Mouse (Mus musculus): ENCODE data around the gene Duox1.

The Duox1 gene

DNA sequence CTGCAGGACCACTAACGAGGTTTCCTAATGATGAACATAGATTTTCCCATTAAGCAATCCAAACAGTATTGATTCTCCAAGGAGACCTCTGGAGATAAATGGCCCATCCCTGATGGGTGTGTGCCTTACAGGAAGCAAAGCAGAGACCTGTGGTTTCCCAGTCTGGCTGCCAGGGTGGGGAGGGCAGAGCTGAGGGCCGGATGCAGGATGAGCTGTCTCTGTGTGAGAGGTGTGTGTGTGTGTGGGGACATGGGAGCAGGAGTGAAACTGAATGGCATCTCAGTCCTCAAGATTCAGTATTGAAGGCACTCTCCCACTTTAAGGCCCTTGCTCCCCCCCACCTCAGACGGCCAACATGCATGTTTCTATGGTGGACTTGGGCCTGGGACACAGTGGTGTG is 40.7 kb downstream of the Duox1 start:
- DNase-seq, result peak; percentile 42 to 50

DNA sequence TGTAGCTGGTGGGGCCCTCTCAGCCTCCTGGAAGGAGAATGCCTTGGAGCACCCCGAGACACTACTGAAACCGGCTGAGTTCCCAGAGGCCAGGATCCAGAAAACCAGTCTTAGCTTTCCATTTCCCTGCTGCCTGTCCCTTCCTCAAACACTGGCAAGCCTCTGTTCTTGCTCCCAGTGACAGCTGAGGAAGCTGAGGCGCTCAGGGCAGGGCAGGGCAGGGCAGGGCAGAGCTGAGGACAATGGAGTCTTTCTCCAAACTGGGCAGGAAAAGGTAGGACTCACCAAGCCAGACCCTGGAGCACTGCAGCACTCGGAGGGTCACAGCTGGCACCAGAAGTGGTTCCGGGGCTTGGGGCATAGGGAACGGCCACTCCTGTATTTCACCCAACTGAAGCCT is 44.8 kb downstream of the Duox1 start:
- DNase-seq, result no peak

DNA sequence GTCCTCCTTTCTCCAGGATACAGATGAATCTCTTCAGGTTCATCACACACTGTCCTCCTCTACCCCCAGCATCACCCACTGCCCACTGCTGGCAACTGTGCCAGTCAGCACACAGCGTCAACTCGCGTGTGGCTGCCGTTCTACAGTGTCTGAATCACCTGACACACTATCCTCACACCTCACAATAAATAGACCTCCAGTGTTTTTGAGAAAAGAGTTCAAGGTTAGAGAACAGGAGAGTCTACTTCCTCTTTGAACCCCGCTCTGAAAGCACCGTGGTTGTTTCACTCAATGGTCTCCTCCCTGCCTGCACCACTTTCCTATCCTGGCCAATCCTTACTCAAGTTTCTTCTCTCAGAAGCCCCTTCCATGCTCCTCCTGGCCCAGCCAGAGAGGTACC is 45.7 kb downstream of the Duox1 start:
- peak in 1 of 2 experiments; percentile 26 for DNase-seq

DNA sequence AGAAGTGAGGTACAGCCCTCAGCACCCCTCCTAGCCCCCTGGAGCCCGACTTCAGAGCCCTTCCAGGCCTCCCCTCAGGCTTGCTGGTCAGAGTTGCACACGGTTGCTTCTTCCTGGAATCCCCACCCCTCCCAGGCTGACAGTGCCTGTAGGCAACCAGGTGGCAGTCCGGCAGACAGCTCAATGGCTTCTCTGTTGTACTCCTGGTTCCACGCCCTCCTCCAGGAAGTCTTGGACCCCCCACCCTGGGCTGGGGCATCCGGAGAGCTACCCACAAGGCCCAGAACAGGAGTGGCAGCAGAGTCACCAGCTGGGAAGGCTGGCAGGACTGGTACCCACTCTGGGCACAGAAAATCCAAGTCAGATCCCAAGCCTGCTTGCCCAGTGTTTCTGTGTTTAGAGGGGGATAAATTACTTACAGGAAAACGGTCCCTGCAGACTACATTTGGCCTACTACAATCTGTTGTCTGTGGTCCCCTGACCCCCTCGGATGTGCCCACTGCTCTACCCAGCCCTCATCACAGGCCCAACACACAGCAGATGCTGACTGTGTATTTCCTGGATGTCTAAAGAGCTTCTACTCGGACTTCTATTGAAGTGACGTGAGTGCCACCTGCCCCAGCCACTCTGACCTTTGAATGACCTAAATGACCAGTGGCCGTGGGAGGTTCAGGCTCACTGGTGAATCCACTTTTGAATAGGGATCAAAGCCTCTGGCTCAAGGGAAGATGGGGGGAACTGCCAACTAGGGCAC is 46.6 kb downstream of the Duox1 start:
- DNase-seq, result peak; percentile 71 to 77

DNA sequence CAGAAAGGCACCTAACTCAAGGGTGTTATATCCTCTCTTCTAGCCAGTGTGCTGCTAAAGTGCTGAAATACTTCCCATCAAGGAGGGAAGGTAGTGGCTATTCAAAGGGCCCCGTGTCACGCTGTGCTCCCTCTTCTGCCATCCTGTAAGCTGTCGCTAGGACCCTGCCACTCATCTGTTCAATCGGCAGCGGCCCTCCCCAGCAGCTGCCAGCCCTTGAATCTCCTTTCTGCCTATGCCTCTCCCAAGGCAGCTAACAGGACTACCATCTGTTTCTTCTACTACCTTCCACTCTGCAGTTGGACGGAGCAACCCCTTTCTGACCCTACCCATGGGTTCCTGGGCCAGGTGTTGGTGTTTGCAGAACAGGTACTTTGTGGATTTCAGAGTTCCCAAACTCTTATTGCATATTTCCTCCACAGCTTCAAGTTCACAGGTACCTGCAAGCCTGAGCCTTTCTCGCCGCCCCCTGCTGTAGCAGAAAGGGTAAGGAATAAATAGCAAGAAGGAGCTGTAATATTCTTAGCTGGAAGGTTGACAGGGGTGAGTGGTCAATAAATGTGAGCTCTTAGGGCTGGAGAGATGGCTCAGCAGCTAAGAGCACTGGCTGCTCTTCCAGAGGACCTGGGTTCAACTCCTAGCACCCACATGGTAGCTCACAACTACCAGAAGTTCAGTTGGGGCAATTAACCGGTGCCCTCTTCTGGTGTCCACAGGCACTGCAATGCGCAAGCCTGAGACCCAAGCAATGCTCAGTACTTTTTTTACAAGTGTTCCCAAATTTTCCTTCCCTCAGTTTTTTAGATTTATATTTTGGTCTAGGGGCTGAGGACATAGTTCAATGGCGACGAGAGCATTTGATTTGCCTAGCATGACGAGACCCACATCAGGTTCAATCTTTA is 47.4 kb downstream of the Duox1 start:
- DNase-seq, result peak; percentile 48 to 51

DNA sequence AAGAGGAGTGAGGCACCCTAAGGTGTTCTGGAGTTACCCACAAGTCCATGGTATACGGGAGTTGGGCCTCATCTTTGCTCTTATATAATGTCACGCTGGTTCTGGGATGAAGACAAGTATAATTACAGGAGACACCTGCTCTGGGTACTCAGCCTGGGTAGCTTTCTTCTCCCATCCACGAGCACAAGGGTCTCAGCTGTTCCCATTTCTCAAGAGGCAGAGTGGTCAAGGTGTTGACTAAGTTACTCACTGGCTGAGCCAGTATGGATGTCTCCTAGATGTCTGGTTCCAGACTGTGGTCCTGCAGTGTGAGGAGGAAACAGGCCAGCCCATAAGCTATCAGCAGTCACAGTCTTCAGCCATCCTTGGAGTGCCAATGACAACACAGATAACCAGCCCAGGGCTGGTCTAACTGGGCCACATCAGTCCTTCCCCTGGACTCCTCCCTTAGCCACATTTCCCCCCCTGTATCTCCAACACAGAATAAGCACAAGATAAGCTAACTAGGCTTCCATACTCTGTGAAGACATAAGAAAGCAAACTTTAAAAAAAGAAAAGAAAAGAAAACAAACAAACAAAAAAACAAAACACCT is 49.0 kb downstream of the Duox1 start:
- peak in 1 of 2 experiments; percentile 40 for DNase-seq

DNA sequence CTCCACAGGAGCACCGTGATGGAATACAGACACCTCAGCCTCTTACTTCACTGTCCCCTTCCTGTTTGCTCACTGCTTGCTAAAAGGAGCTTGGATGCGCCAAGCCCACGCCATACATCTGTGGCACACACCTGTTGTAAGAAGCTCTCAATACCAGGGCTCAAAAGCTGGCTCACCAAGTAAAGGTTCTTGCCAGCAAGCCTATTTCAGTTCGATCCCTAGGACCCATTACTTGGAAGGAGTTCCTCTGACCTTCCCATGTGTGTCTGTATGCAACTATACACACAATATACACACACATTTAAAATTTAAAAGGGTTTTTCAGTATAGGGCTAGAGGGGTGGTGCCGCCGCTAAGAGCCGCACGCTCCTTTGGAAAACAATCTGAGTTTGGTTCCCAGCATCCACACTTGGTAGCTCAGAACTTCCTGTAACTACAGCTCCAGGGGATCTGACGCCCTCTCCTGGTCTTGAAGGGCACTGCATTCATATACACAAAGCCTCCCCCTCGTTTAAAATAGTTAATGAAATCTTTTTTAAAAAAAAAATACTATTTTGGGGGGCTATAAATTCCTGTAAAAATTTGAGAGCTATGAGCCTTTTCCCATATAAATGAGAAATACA is 49.9 kb downstream of the Duox1 start:
- DNase-seq, result peak; percentile 58 to 65

DNA sequence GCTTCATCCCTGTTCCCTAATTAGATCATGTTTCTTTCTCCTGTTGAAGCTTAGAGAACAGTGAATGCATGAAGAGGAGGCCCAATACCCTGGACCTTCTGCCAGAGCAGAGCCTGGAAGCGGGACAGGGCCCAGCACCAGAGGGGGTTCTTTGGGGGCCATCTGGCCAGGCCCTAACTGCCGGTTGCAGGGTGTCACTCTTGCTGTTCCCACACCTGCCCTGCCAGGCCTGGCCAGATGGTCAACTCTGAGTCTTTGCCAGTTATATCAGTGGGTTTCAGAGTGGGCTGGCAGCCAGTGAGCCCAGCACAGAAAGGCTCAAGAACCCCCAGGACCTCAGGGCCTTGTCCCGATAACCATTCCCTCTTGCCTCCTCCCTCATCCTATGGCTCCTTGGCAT is 50.6 kb downstream of the Duox1 start:
- DNase-seq, result peak; percentile 97 to 98

DNA sequence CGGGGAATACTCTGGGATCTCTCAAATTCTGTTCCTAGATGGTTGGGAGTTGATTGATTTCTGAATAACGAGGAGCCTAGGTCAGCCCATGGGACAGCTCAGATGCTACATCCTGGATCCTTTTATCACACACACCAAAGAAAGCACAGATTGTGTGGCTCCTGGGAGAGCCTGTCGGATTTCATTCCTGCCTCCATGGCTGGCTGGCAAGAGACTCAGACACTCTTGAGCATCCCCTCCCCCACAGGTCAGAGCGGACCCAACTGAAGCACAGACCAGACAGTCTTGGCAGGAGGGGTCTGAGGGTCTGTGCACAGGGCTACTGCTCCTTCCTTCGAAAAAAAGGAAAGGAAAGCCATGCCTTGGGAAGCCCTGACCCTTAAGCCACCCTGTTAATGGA is 51.2 kb downstream of the Duox1 start:
- peak; percentile 81 to 83 for DNase-seq

DNA sequence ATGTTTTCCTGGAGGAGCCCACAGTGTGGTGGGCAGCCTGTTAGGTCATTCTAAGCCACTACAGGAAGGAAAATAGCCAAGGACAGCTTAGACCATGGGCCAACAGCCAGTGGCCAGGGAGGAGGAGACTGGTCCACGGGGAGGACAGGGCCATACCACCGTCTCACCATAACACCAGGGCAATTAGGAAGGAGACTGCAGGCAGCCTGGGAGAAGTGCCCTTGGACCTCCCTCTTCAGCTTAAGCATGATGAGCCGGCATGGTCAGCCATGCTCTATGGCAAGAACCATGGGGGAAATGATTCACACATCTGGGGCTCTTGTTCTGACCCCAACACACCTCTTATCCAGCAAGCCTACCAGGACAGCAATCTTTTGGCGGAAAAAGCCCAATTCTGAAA is 51.7 kb downstream of the Duox1 start:
- DNase-seq, result peak; percentile 75 to 80

DNA sequence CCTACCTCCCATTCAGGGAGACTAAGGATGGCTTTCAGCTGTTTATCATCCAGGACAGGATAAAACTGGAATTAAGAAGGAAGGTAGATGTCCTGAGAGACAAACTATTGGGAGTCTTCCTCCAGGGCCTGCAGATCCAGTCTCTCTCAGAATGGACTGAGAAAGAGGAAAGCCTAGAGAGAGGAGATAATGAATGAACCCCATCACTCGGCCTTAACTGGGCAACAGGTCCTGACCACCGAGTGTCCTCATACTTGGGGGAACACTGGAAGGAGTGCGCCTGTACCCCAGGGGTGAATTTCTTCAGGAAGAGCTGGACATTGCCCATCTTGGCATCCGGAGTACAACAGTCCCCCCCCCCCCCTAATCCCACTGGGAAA is 52.2 kb downstream of the Duox1 start:
- DNase-seq, result peak in 1 of 2 experiments; percentile 45

DNA sequence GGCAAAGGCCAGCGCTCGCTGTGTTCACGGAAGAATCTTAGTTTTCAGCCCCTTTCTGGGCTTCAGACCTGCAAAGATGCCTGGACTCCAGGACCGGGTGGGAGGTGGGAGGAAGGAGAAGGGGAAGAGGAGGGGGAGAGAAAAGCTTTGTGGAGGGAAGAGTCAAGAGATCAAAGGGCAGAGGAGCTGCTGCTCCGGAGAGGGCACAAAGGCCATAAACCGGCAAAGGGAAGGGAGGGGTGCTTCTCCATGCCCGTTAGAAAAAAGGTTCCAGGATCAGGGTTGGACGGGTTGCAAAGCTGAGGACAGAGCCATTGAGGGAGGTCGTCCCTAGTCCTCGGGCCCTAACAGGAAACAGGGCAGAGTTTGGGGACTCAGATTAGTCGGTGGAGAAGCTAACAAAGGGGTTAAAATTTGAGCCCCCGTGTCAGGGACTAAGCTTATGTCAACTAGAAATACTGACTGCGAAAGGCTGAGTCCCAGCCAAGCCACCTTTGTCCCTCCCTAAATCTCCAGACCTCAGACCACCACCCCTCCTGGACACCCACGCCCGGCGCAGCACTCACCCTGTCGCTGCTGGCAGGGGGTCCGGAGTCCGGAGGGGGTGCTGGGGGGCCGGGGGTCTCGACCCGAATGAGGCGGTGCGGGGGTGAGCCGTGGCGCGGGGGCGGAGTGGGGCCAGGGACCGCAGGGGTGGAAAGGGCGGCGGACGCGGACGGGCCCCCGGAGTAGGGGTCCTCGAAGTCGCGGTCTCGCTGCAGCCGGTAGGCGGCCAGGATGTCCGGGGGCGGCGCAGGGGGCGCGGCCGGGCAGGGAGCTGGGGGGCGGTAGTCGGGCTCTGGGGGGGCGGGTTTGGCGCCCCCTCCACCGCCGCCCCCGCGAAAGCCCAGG is 52.9 kb downstream of the Duox1 start:
- peak; percentile 54 to 69 for DNase-seq

DNA sequence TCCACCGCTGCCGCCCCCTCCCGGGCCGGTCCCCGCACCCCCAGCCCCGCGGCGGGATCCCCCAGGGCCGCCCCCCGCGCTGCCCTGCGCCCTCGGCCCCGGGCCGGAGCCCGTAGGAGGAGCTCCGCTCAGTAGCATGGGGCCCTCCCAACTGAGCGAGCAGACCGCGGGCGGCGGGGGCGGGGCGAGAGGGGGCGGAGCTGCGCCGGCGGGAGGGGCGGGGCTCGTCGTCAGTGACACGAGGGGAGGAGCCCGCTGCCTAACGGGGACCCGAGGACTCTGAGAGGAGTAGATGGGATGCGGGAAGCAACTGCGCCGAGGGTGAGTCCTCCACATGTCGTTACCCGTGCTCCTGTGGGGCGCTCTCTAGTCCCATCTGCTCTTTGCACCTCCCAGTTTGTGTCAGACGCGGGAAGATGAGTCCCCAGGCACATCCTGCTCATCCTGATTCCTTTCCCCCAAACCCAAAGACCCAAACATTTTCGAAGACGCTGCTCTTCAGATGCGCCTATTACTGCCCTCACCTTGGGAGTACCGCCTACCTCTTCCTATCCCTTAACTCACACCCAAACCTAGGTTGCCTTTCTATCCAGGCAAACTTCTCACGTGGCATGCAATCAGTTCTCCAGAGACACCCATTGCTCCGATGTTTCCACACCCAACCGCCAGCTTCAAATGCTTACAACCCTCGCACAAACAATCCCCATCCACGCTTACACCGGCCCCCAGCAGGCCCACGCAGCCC is 53.7 kb downstream of the Duox1 start, which contains the start of gene Shf:
Gene Shf (minus strand): TSS at position 168 of the 745 bp plus-strand sequence.
- peak; percentile 95 to 99 for DNase-seq

DNA sequence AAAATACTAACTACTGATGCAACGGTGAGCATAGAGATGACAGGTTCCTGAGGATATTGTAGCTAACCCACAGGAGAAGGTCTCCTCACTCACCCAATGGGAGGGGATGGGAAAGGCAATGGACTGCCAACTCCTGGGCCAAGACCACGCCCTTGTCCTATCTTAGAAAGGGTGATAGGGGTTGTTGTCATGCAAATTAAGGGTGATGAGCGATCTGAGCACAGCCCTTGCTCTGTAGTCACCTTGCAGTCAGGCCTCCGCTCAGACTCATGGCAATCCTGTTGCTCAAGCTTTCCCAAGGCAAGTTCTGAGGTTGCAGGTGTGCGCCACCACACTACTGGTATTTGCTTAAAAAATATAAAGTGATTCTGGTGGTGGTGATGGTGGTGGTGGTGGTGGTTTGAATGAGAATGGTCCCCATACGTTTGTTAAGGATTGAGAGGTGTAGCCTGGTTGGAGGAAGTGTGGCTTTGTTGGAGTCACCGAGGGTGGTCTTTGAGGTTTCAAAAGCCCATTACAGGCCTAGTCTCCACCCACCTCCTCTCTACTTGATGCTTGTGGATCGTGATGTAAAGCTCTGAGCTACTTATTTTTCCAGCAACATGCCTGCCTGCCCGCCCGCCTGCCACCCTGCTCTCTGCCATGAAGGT is 54.8 kb downstream of the Duox1 start:
- no peak for DNase-seq

DNA sequence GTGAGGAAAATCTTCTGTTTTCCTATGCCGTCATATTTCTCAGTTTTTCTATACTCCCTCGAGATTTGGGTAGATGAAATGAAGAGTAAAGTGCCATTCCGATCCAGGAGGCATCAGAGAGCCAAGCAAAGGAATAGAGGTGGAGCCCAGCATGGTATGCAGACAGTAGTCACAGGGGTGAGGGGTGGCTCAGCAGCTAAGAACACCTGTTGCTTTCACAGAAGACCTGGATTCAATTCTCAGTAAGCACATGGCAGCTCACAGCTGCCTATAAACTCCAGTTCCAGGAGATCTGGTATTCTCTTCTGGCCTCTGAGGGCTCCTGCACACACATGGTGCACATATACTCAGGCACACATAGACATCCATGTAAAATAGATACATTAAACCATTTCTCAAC is 56.6 kb downstream of the Duox1 start:
- no peak for DNase-seq

DNA sequence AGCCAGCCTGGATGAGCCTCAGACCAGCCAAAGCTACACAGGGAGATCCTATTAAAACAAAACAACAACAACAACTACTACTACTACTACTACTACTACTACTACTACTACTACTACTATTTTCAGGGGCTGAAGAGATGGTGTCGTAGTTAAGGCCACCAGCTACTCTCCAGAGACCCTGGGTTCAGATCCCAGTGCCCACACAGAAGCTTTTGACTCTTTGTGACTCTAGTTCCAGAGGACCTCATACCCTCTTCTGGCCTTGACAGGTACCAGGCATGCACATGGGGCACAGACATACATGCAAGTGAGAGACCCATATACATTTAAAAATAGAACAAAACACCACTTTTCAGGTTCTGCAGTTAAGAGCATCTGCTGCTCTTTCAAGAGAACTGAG is 57.1 kb downstream of the Duox1 start:
- no peak for DNase-seq

DNA sequence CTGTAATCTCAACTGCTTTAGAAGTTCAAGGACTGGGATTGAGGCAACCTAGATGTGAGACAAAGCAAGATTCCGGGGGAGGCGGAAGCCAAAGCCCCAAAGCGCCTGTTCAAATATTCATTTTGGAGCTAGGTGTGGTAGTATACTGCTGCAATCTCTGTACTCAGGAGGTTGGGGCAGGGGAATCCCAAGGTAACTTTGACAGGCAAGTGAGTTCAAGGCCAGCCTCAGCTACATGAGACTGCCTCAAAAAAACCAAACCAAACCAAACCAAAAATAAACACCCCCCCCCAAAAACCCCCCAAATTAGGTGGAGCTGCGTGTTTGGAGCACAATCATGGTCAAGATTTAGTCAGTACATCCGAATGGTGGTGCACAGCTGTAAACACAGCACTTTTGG is 58.5 kb downstream of the Duox1 start:
- DNase-seq, result peak in 1 of 2 experiments; percentile 21

DNA sequence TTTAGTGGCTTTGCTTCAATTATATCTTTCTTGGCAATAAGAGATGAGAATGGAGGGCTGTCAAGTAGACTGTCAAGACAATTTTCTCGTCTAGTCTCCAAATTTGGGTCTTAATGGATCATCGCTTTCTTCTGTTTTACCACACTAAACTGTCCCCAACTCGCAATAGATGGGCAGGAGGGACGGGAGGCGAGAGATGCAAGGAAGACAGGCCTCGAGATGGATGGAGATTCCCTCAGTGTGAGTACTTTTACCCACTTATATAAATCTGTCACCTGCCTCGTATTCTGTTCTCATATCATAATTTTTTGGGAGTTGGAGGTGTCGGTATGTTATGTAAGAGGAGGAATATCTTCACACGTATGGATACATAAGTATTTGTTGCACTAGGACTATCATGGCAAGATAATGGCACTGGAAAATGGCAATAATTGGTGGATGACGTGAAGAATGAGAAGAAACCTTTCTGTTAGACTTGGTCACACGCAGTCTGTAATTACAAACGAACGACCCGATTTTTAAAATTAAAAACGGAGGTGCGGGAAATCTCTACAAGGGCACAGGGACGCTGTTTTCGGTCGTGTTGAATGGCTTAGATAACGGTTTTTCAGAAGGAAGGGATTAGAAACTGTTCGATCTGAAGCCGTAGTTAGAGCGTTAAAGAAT is 59.3 kb downstream of the Duox1 start:
- peak; percentile 52 to 56 for DNase-seq

DNA sequence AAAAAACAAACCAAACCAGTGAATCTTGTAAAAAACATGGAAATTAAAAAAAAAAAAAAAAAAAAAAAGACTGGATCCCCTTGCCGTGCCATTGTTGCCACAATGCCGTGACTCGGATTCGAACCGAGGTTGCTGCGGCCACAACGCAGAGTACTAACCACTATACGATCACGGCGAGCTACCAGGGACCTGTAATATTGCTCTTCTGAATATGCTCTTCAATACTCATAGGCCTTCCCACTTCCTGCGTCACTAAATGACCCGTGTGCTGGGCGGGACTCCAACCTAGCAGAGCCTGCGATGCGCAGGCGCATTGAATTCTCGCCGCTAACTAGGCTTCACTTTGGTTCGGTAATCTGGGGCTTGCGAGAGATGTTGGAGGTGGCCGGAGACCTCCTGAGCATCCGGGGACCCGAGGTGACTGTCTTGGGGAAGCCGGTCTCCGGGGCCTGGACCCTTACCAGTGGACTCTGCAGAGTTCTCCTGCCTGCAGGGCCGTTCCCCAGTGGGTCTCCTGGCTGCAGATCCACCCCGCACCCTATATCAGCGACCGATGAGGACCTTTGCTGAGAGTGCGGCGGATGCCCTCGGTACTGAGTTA is 60.0 kb downstream of the Duox1 start:
- peak; percentile 97 for DNase-seq

Data from cerebellum, postnatal 25 days (tissue).